Mouse (Mus musculus) kidney, embryonic 14.5 days (tissue): ENCODE measurements at regions not wholly inside any gene's neighbourhood (a gene's known extent, or its start where the extent isn't known, plus 50 kb on each side); places are given as distances from the start of the nearest gene placed in this dataset.

Source experiments
- ATAC-seq: fragments of 200-750 bp; cut with Nextera tagmentation; 2 replicates; pipeline ENCODE4 v1.8.0; 2017; ENCODE audit warnings: moderate number of reproducible peaks, mild to moderate bottlenecking, moderate TSS enrichment, moderate library complexity; ENCODE audit not compliant: low FRiP score, low TSS enrichment
- H3K27ac ChIP-seq: fragments of 300-500 bp; sonication (generic); 2 replicates; pipeline ENCODE4 v1.5.1; 2014; ENCODE audit warnings: low read depth, mild to moderate bottlenecking, low read length, moderate library complexity, mixed read lengths
- H3K27me3 ChIP-seq: fragments of 300-500 bp; sonication (generic); 2 replicates; pipeline ENCODE4 v1.6.1; 2014; ENCODE audit warnings: mild to moderate bottlenecking, low read length; ENCODE audit not compliant: control insufficient read depth, insufficient read depth
- H3K36me3 ChIP-seq: fragments of 300-500 bp; sonication (generic); 2 replicates; pipeline ENCODE4 v1.6.1; 2014; ENCODE audit warnings: low read length, mixed read lengths; ENCODE audit not compliant: control insufficient read depth, insufficient read depth
- H3K4me1 ChIP-seq: fragments of 300-500 bp; sonication (generic); 2 replicates; pipeline ENCODE4 v1.6.1; 2014; ENCODE audit warnings: low read length, mixed read lengths; ENCODE audit not compliant: control insufficient read depth, insufficient read depth
- H3K4me2 ChIP-seq: fragments of 300-500 bp; sonication (generic); replicated peaks from 2 replicates; pipeline ENCODE4 v1.6.1; 2014; ENCODE audit warnings: low read depth, mild to moderate bottlenecking, low read length
- H3K4me3 ChIP-seq: fragments of 300-500 bp; sonication (generic); 2 replicates; pipeline ENCODE4 v1.5.1; 2014; ENCODE audit warnings: mild to moderate bottlenecking, low read length
- H3K9ac ChIP-seq: fragments of 300-500 bp; sonication (generic); 2 replicates; pipeline ENCODE4 v1.6.1; 2014; ENCODE audit warnings: low read depth, mild to moderate bottlenecking, low read length, moderate library complexity
- H3K9me3 ChIP-seq: fragments of 300-500 bp; sonication (generic); 2 replicates; pipeline ENCODE4 v1.6.1; 2016; ENCODE audit warnings: low read length; ENCODE audit not compliant: control insufficient read depth
- WGBS: fragments of 180-500 bp; shearing (Covaris S2); extraction: QIAGEN DNeasy Blood & Tissue Kit; methylation state at CpG from one replicate; pipeline ENCODE4 v1.1.7; 2014; 5-methylcytosine and 5-hydroxymethylcytosine counted together

GRCm38 (mm10) chr2:51001548-51001947 lies 147.4 kb downstream of the Rnd3 start:
- Histone ChIP-seq H3K4me2 (no peak overlapping the region), H3K27ac (no peak overlapping the region), H3K9ac (no peak overlapping the region), H3K27me3 (no peaks in the 10 kb centered on the region), H3K4me3 (no peak overlapping the region), H3K9me3 (no peaks in the 10 kb centered on the region), H3K36me3 (no peaks in the 10 kb centered on the region), H3K4me1 (no peaks in the 10 kb centered on the region)
- ATAC-seq, result no peak
- 59% methylated on average over 5 of the region's 5 CpGs for WGBS

GRCm38 (mm10) chr2:50983883-50984410 lies 165.0 kb downstream of the Rnd3 start:
- no peak overlapping the region for H3K4me3 ChIP-seq
- H3K36me3 ChIP-seq, result no peaks in the 10 kb centered on the region
- no peak overlapping the region for H3K9ac ChIP-seq
- H3K4me1 ChIP-seq, result no peaks in the 10 kb centered on the region
- H3K9me3 ChIP-seq, result no peaks in the 10 kb centered on the region
- 90% methylated on average over 2 of the region's 2 CpGs for whole genome bisulfite sequencing
- ATAC-seq, result no peak
- H3K4me2 ChIP-seq, result no peak overlapping the region
- H3K27ac ChIP-seq, result no peak overlapping the region
- H3K27me3 ChIP-seq, result no peaks in the 10 kb centered on the region

DNA sequence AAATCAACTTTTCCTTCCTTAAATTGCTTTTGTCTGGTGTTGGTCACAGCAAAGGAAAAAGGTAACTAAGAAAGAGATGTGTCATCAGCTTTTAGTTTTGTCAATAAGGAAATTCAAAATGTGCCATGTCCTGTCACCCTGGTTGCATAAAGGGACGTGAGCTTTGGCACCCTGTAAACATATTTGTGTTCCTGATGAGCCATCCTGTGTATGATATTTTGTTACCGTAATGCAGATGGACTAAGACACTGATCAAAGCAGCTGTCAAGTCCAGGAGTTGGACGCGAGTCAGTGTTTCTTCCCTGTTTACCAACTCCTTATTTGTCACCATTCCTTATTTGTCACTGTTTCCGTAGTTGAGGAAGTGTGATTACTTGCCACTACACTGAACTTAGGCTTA lies 166.3 kb downstream of the Rnd3 start:
- Histone ChIP-seq H3K9ac (no peak overlapping the region), H3K27ac (no peak overlapping the region), H3K4me1 (no peaks in the 10 kb centered on the region), H3K9me3 (no peaks in the 10 kb centered on the region), H3K27me3 (no peaks in the 10 kb centered on the region), H3K36me3 (no peaks in the 10 kb centered on the region), H3K4me3 (no peak overlapping the region), H3K4me2 (no peak overlapping the region)
- 89% methylated on average over 5 of the region's 5 CpGs for WGBS
- ATAC-seq, result no peak

GRCm38 (mm10) chr2:50978356-50978755 lies 170.6 kb downstream of the Rnd3 start:
- no peaks in the 10 kb centered on the region for H3K27me3 ChIP-seq
- ATAC-seq, result no peak

DNA sequence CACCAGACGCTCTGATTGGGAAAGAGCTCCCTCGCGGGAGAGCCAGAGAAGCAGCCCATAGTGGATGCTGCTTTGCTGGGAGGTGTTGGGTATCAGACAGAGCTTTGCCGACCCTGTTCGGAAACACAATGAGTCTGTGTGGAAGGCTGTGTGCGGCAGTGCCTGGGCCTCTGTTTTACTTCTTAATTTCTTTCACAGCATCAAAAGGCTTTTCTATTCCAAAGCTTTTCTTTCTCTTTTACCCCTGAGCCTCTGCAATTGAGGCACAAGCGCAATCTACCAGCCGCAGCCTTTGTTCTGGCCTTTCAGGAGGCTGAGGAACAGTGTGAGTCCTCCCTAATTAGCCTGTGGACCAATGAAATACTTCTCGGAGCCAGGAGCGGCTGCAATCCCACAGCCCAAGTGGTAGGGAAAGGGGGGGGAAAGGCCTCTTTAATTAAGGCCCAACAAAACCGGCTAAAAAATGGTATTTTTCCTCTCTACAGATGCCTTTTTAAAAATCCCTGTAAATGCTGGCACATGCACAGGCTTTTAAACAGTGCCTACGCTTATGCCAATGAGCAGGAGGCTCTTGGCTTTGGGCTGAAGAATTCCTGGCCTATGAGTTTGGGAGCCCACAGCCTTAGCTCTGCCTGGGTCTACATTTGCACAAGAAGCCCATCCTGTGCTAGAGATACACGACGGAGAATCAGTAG lies 177.6 kb downstream of the Rnd3 start:
- no peaks in the 10 kb centered on the region for H3K36me3 ChIP-seq
- no peaks in the 10 kb centered on the region; the same call in 1 of the 2 replicates for H3K4me1 ChIP-seq
- H3K4me3 ChIP-seq, result no peak overlapping the region; the same call in 1 of the 2 replicates
- ATAC-seq, result peak; percentile 84
- no peaks in the 10 kb centered on the region for H3K9me3 ChIP-seq
- H3K9ac ChIP-seq, result no peak overlapping the region
- no peaks in the 10 kb centered on the region for H3K27me3 ChIP-seq
- peak overlapping the region; percentile 19 for H3K4me2 ChIP-seq
- H3K27ac ChIP-seq, result no peak overlapping the region
- 9% methylated on average over 14 of the region's 14 CpGs for WGBS

More at GRCm38 (mm10) chr2:50978356-50978755, 170.6 kb downstream of the Rnd3 start:
- Histone ChIP-seq H3K4me1 (no peaks in the 10 kb centered on the region), H3K36me3 (no peaks in the 10 kb centered on the region), H3K4me2 (no peak overlapping the region), H3K9ac (no peak overlapping the region), H3K4me3 (no peak overlapping the region), H3K27ac (no peak overlapping the region), H3K9me3 (no peaks in the 10 kb centered on the region)
- 60% methylated on average over 1 of the region's 1 CpGs for WGBS

DNA sequence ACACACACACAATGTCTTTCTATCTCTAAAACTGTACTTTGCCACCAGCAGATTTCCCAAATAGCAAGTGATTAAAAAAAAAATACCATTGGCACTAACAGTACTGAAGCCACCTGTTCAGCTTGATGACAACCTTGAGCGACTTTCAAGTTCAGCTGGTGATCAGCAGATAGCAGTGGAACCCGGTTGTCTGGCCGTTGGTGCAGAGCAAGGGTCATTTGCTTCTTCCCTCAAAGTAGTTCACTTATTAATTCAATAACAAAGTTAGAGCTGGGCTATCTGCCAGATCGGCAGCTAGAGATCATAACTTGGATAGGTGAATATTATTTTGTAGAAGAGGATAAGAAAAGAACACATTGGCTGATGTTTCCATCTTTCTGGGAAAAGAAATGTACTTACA lies 180.5 kb downstream of the Rnd3 start:
- 56% methylated on average over 4 of the region's 4 CpGs for WGBS
- no peak for ATAC-seq

DNA sequence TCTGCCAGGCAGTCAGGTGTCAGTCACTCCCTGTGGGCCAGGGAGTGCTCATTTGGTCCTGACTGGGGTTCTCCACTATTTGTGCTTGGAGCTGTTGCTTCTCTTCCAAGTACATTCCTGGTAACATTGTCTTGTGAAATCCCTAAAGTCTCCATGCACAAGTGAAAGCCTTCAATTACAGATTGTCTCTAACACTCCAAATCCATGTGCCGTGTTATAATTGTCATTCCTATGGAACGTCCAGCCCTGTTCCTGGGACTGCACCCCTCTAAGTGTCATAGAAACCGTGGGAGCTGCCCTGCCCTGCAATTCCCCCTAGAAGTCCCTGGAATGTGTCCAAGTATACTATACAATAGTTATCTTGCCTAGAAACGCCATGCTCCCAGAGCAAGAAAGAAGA lies 181.1 kb downstream of the Rnd3 start:
- Histone ChIP-seq H3K4me1 (no peaks in the 10 kb centered on the region; the same call in 1 of the 2 replicates), H3K27me3 (no peaks in the 10 kb centered on the region), H3K9ac (no peak overlapping the region), H3K4me3 (no peak overlapping the region), H3K36me3 (no peaks in the 10 kb centered on the region), H3K4me2 (no peak overlapping the region), H3K27ac (no peak overlapping the region), H3K9me3 (no peaks in the 10 kb centered on the region)
- 31% methylated on average over 4 of the region's 4 CpGs for WGBS
- ATAC-seq, result no peak

More for the DNA sequence above, 180.5 kb downstream of the Rnd3 start:
- Histone ChIP-seq H3K9me3 (no peaks in the 10 kb centered on the region), H3K4me3 (no peak overlapping the region), H3K4me2 (no peak overlapping the region), H3K9ac (no peak overlapping the region), H3K27me3 (no peaks in the 10 kb centered on the region), H3K4me1 (no peaks in the 10 kb centered on the region; the same call in 1 of the 2 replicates), H3K36me3 (no peaks in the 10 kb centered on the region), H3K27ac (no peak overlapping the region)

GRCm38 (mm10) chr2:50967133-50967532 lies 181.8 kb downstream of the Rnd3 start:
- 43% methylated on average over 4 of the region's 4 CpGs for WGBS
- H3K4me1 ChIP-seq, result no peaks in the 10 kb centered on the region; the same call in 1 of the 2 replicates
- no peak for ATAC-seq

GRCm38 (mm10) chr2:50965485-50966017 lies 183.4 kb downstream of the Rnd3 start:
- 80% methylated on average over 8 of the region's 8 CpGs for WGBS
- H3K4me3 ChIP-seq, result no peak overlapping the region

More at GRCm38 (mm10) chr2:50967133-50967532, 181.8 kb downstream of the Rnd3 start:
- Histone ChIP-seq H3K27me3 (no peaks in the 10 kb centered on the region), H3K9ac (no peak overlapping the region), H3K9me3 (no peaks in the 10 kb centered on the region), H3K4me2 (no peak overlapping the region), H3K36me3 (no peaks in the 10 kb centered on the region), H3K4me3 (no peak overlapping the region), H3K27ac (no peak overlapping the region)

More at GRCm38 (mm10) chr2:50965485-50966017, 183.4 kb downstream of the Rnd3 start:
- Histone ChIP-seq H3K9ac (no peak overlapping the region), H3K36me3 (no peaks in the 10 kb centered on the region), H3K27me3 (no peaks in the 10 kb centered on the region), H3K4me1 (no peaks in the 10 kb centered on the region), H3K4me2 (no peak overlapping the region), H3K27ac (no peak overlapping the region), H3K9me3 (no peaks in the 10 kb centered on the region)
- no peak for ATAC-seq
